Mouse (Mus musculus) kidney, postnatal 10 days (tissue): ENCODE data around the gene Nr6a1.

Experiments
- DNase-seq: peaks from one replicate; pipeline ENCODE4 v3.0.0; 2021; ENCODE audit warnings: mixed read lengths

Nr6a1 gene

DNA sequence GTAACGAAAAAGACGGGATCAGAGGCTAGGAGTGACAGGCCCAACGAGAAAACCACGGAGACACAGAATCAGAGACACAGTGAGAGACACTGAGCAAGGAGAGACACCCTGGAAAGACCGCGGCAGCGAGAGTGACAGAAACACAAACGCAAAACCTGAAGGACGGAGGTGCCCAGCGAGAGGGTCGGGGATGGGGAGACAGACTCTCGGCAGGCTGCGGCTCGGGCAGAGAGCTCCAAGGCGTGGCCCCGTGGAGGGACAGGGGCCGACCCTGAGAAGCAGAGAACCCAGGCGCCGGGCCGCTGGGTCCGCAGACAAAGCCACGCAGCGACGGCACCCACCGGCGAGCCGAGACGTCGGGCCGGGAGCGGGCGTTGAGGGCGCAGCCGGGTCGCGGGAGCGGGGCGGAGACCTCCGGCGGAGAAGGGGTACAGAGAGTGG lies 216.0 kb downstream of the Nr6a1 start:
- peak; percentile 22 for DNase-seq

DNA sequence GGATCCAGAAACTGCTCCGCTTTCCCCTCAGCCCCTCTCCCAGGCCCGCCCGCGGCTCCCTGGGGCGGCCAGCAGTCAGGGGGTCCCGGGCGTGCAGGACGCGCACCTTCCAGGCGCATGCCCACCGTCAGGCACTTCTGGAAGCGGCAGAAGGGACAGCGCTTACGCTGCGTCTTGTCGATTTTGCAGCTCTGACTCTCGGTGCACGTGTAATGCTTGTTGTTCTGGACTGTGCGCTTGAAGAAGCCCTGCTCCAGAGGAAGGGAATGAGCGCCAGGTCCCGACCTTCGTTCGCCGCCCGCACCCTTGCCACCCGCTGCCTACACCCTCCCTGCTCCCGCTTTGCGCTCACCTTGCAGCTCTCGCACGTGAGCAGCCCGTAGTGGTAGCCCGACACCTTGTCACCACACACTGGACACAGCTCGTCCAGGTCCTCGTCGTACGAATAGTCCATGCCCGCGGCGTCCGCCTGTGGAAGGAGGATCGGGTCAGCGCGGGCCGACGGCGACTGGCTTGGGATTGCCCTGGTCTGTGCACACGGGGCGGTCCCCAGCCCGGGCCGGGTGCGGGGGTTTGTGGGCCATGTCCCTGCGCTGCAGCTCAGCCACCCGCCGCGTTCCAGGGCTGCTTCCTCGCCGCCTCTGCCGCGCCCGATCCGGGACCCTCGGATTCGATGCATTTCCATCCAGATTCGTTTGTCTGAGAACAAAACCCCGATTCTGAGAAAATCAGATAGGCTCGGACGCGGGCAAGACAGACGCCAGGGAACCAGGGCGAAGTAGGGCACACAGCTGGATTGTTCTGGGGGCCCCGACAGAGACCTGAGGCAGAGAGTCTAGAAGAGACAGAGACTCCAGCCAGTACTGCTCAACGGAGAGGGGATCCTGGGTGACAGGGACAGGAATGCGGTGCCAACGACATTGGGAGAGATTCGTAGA lies 216.9 kb downstream of the Nr6a1 start:
- peak; percentile 50 for DNase-seq

DNA sequence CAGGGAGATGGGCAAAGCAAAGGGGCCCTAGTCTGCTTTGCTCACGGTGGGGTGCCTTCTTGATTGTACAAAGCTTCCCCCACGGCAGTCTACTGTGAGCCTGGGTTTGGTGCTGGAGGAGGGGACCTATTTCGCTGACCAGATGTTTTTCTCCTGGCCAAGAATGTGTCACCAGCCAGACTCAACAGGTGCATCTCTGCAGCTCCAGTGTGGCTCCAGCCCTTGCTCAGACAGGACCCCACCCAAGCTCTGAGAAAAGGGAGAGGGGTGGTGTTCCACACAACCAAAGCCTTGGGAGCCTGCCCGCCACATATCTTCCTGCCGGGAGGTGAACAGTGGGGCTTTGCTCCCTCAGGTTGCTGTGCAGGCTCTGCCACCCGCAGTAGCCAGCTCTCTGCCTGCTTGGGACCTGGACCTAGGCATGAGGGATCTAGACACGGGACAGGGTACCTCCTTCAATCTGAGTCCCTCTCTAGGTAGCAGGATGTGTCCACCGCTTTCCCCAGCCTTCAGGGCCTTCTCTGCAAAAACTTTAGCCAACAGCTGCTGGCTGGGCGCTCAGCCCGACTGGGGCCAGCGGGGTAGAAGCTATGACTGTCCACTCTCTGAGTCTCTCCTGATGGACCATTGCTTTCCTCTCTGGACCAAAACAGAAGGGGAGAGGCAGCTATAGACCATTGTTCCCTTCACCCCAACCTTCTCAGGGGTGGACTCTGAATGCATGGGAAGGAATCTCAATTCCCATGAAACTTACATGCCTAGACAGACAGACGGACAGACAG lies 218.4 kb downstream of the Nr6a1 start:
- peak; percentile 72 for DNase-seq

DNA sequence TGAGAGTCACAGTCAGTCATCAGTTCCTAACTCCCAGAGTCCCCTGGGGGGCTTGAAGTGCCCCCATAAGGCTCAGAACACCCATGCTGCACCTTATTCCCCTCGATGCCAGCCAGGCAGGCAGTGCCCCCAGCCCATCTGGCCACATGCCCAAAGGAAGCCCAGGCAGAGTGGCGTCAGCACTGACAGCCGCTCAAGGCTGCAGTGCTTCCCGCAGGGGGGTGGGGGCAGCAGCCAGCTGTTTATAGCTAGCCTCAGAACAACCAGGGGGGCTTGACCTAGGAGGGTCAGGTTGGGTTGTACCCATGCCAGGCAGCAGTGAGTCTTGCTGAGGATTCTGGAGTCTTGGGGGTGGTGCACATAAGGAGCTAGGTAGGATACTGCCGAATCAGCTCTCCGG lies 220.8 kb downstream of the Nr6a1 start:
- DNase-seq, result peak; percentile 47

DNA sequence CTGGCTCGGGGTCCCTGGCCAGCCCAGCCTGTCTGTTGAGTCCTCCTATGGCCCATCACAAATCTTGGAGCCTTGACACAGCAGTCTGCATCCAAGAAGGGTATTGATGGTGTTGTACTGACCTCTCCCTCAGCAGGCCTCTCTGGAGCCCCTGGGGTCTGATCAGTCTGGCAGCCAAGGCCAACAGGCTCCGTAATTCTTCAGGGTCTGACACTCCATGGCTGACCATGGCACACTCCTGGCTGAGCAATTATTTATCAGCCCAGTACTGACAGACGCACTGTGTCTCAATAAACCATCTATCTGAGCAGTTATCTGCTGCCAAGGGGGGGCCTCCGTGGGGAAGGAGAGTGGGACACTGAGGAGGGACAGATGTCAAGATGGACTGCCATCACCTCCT lies 222.5 kb downstream of the Nr6a1 start:
- DNase-seq, result no peak

DNA sequence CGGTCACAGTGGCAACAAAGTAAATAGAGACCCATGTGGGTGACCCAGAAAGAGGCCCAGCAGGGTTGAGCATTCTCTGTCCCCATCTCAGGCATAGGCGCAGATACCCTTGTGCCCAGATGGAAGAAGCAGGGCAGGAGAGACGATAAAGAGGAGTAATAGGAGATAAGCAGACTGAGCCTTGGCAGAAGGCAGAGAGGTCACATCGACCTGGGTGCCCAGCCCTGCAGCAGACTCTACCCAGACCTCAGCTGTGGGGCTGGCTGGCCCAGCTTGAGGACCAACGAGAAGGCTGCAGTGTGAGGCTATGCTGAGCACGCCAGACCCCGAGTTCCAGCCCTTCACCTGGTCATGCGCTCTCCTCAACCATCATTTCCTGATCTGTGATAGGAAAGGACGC lies 223.2 kb downstream of the Nr6a1 start:
- DNase-seq, result no peak

DNA sequence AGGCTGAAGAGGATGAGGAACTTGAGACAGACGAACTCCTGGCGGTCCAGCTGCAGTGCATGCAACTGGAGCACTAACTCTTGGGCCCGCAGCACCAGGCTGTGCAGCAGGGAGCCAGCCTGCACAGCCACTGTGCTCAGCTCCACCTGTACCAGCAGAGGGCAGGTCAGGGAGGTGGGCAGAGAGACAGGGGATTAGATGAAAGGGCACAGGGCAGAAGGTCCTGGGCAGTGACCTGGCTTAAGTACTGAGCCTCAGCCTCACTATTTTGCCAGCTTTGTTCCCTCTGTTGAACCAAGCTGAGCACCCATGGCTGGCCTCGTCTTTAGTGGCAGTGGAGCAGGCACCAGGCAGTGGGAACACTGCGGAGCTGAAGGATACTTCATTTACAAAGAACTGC lies 227.3 kb downstream of the Nr6a1 start:
- no peak for DNase-seq

DNA sequence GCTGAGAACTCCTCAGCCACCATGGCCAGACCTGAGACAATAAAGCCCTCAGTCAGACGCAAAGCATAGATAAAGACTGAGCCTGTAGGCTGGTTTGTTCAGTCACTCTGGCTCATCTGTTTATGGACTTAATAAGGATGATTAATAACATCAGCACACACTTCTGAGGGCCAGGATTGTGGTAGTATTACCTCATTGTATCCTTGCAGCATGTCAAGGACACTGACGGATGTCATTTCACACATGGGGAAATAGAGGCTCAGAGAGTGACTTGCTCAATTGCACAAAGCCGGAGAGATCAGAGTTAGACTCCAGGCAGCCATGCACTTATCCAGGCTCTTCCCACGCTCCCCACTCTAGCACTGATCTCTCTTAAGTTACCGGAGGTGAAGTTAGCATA lies 228.9 kb downstream of the Nr6a1 start:
- no peak for DNase-seq

DNA sequence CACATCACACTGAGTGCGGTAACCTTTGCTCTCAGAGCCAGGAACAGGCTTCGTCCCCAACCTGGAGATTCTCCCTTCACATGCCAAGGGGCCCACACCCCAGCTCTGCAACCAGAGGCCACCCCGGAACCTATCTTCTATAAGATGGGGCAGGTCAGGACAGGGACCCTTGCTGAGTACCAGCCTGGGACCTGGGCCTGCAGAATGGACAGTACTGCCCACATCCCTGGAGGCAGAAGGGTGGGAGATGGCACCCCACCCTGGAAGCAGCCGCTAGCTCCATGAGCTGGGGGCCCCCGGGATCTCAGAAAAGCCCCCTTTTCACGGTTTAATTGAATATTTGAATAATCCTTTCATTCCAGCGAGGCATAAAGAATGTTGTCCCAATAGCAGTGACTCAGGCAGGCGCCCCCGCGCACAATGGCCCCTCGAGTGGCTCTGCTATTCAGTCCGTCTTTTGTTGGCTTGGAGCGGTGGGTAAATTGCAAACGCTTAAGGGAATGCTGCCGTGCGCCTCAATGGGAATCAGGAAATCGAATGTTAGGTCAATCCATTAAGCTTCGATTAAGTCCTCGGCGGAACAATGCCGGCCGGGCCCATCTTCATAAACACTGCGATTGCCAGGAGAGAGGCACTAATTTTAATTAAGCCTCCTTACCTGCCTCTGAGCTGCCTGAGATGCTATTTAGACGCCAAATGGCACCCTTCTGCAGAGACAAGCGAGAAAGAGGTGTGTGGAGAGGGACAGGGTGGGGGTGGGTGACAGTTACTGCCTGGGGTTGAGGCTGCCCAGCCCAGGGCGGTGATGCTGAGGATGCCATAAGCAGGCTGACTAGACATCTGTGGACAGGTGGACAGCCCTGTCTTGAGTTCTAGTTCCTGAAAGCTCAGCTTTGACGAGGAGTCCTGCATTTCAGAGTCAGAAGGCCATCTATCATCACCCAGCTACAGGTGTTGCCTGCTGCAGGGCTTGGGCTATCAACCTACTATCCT lies 230.1 kb downstream of the Nr6a1 start:
- no peak for DNase-seq

DNA sequence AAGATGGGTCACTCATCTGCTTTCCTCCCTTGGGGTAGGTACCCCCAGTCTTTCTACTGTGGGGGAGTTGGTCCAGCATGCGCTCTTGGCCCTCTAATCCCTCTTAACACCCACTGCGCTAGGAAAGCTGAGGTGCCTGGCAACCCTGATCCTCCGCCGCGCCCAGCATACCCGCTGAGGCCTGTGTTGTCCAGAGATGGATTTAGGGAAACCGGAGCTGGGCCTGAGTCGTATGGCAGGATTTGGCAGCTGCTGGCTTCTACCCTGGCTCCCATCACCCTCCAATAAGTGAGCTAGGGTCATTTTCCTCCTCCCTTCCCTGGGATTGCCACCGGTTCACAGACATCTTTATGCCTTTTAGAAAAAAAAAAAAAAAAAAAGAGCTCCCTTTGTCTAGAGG lies 231.7 kb downstream of the Nr6a1 start:
- DNase-seq, result no peak

DNA sequence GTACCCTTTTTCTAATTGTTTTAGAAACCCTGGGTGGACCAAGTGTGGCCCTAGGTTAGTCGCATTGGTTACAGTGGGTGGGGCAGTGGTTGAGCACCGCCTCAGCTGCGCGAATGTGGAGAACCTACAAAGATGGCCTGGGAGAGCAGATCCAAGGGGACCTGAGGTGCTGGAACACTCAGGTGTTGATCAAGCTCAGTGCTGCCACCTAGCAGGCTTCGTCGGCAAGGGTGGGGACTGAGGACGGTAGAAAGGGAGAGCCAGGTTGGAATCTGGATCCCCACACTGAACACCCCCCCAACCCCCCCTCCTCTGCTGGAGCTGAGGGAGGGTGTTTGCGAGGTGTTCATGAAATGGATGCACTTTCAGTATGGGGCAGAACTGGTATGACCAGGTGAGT lies 235.9 kb downstream of the Nr6a1 start:
- peak; percentile 71 for DNase-seq

DNA sequence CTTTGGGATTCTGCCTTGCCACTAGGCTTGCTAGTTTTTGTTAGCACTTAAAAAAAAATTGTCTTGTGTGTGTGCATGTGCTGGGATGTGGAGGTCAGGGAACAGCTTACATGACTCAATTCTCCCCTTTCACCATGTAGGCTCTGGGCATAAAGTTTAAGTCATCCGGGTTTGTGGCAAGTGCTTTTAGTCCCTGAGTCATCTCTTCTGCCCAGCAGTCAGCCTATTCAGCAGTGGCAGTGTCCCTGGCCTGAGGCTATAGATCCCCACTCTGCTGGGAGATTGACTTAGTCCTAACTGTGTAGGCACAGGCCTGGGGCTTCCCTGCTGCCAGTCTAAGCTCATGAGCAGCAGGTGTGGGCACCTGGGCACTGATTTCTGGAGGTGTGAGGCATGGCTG lies 237.6 kb downstream of the Nr6a1 start:
- DNase-seq, result no peak

DNA sequence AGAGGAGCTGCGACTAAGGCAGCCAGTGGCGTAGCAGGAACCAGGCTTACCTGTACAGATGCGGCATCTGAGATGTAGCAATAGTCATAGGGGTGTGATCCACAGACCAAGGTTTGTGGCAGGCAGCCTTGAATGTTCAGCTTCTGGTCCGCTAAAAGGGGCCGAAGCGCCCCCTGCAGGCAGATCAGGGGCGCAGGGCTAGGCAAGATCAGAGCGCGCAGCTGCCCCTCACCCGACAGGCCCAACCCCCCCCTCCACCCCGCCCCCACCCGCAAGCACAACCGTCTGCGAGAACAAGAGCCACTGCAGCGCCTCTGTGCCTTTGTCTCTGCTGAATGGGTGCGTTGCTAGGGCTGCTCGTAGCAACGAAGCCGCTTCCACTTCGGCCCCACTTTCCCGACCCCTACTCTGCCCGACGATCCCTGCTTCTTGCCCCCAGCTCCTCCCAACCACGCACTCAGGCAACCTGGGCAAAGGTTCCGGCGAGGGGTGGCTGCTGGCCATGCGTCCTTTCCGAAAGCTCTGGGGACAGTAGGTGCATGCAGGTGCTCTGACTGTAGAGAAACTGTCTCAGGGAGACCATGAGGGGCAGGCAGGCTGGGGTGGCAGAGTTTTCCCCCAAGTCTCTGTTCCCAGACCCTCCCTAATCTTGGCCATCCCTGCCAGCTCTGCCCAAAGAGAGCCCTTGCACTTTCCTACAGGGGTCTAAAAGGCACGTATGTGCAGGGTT lies 238.5 kb downstream of the Nr6a1 start:
- peak; percentile 47 for DNase-seq

DNA sequence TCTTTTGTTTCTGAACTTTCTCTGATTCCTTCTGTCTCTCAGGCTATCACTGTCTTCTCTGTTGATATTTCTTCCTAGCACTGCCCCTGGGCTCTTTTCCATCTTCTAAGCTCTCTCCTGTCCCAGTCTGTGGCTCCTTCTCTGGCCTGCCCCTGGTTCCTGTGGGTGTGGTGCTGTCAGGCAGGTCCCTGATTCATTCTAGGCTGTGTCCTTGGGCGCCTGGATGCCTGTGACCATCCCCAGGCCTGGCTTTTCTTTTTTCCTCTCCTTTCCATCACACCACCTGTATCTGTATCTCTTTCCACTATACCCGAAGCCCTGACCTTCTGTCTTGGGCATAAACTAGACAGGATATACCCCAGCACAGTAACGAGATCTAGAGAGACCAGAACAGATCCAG lies 241.7 kb downstream of the Nr6a1 start:
- DNase-seq, result no peak

DNA sequence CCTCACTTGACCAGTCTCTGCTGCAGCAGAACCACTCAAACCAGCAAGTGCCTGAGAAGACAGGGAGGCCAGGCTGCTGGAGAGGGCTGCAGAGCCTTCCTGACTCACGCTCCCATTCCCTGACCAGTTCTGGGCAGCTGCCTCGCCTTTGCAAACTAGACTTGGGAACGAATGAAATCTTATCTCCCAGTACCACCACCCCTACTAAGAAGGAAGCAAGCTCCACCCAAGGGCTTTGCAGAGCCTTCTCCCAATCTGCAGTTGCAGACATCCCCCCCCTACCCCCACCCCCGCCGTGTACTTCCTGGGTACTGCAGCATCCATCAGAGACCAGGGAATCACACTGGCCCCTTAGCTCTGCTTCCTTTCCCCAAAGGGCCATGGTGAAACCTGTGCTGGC lies 244.4 kb downstream of the Nr6a1 start:
- no peak for DNase-seq

DNA sequence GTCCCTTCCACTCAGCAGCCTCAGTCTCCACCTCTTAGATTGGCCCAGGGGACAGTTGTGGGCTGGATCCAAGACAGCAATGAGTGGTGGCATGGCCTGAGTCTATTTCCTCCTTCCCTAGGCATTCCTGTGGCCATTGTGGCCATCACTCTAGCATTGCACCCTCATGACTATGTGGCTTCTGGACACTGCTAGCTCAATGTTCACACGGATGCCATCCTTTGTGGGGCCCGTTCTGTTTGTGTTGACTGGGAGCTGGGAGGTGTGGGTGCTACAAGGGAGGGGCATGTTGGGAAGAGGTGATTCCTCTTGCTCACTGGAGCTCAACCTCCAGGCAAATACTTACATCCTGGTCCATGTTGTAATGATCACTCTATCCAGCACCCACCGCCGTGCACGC lies 245.3 kb downstream of the Nr6a1 start:
- DNase-seq, result no peak

DNA sequence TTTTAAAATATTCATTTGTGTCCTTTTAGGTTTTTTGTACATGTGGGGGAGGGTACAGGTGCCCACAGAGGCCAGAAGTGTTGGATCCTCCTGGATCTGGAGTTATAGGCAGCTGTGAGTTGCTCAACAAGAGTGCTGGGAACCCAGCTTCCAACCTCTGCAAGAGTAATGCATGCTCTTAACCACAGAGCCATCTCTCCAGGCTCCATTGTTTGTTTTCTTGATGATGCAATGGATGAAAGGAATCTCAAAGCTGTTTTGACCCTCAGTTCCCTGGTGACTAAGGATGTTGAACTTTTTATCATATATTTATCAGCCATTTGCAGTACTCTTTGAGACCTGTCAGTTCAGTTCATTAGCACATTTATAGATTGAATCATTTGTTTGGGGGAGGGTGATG lies 248.5 kb downstream of the Nr6a1 start:
- no peak for DNase-seq

DNA sequence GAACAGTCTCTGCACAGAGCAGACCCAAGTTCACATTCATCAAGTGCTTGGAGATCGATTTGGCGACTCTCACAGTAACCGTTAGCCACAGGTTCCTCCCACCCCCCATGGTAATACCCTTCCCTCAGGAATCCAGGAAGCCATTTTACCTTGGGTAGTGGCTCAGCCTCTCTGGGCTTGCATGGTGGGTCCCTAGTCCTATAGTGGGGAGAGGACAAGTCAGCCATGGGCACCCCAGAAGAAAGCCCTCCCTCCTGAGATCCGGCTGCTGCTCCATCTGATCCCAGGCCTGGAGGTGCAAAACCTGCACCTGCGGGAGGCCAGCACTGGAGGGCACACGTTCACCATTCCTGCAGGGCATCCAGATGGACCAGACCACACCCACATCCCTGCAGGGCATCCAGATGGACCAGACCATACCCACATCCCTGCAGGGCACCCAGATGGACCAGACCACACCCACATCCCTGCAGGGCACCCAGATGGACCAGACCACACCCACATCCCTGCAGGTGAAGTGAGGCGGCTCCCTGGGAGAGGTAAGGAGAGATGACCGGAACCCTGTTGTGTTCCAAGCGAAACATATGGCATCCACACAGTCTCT lies 252.0 kb downstream of the Nr6a1 start:
- peak; percentile 29 for DNase-seq
